Mouse (Mus musculus): ENCODE data around the gene Med20. TPM values are rescaled to one million over a fixed set of nuclear protein-coding genes. Genes with fewer than 3 reads are reported as not detected.

Gene Med20
- polyA plus RNA-seq, 1 experiment from 2014 or later, result 23.8 TPM

- no peak for TF ChIP-seq CTCF (IDR thresholded peaks at IDR 0.05; ENCODE audit: low read depth)
- TF ChIP-seq EP300 (optimal IDR thresholded peaks at IDR 0.05), result no peak
- no peak for DNase-seq (ENCODE audit: low spot score)
- no peak overlapping the region for H3K4me3 ChIP-seq (ENCODE audit: low read depth, low read length)
- no peak overlapping the region for H3K4me2 ChIP-seq (replicated peaks; ENCODE audit: low read depth)
- no peak overlapping the region for H3K27ac ChIP-seq (replicated peaks)
- H3K36me3 ChIP-seq (ENCODE audit: control insufficient read depth, insufficient read depth, low read length), result peaks cover 26% of the 10 kb centered on the region
- no peak for ATAC-seq (ENCODE audit: low FRiP score, low TSS enrichment)
- WGBS, result 91% methylated on average over 11 of the region's 11 CpGs
- H3K9ac ChIP-seq (ENCODE audit: low read length), result no peak overlapping the region
- peaks cover 3% of the 10 kb centered on the region; the same call in 1 of the 2 replicates for H3K4me1 ChIP-seq (replicated peaks; ENCODE audit: control insufficient read depth, insufficient read depth)
- H3K27me3 ChIP-seq (ENCODE audit: control insufficient read depth, insufficient read depth, low read length), result no peaks in the 10 kb centered on the region
- no peaks in the 10 kb centered on the region for H3K9me3 ChIP-seq (ENCODE audit: control insufficient read depth, low read length)
Measured at GRCm38 (mm10) chr17:47602289-47602688, 9.1 kb upstream of the Med20 start.

- Histone ChIP-seq H3K36me3 (ENCODE audit: control insufficient read depth, insufficient read depth, low read length) (peaks cover 16% of the 10 kb centered on the region), H3K4me1 (replicated peaks; ENCODE audit: control insufficient read depth, insufficient read depth) (no peaks in the 10 kb centered on the region), H3K27ac (replicated peaks) (no peak overlapping the region), H3K4me2 (replicated peaks; ENCODE audit: low read depth) (no peak overlapping the region), H3K9ac (ENCODE audit: low read length) (no peak overlapping the region), H3K9me3 (ENCODE audit: control insufficient read depth, low read length) (no peaks in the 10 kb centered on the region), H3K4me3 (ENCODE audit: low read depth, low read length) (no peak overlapping the region), H3K27me3 (ENCODE audit: control insufficient read depth, insufficient read depth, low read length) (no peaks in the 10 kb centered on the region)
- 70% methylated on average over 5 of the region's 5 CpGs for WGBS
- TF ChIP-seq EP300 (optimal IDR thresholded peaks at IDR 0.05) (no peak), CTCF (IDR thresholded peaks at IDR 0.05; ENCODE audit: low read depth) (peak; percentile 62)
- DNase-seq (ENCODE audit: low spot score), result no peak
- no peak for ATAC-seq (ENCODE audit: low FRiP score, low TSS enrichment)
Measured at GRCm38 (mm10) chr17:47606220-47606619, 5.2 kb upstream of the Med20 start.

GRCm38 (mm10) chr17:47609182-47609581 lies 2.2 kb upstream of the Med20 start:
- TF ChIP-seq EP300 (optimal IDR thresholded peaks at IDR 0.05), result no peak
- no peak for TF ChIP-seq CTCF (IDR thresholded peaks at IDR 0.05; ENCODE audit: low read depth)
- H3K36me3 ChIP-seq (ENCODE audit: control insufficient read depth, insufficient read depth, low read length), result peaks cover 3% of the 10 kb centered on the region
- no peak for DNase-seq (ENCODE audit: low spot score)
- 92% methylated on average over 4 of the region's 4 CpGs for WGBS
- H3K4me1 ChIP-seq (replicated peaks; ENCODE audit: control insufficient read depth, insufficient read depth), result 0 out of 2 replicates have a peak, but pooled peaks cover 4% of the 10 kb centered on the region
- H3K4me2 ChIP-seq (replicated peaks; ENCODE audit: low read depth), result no peak overlapping the region
- no peak for ATAC-seq (ENCODE audit: low FRiP score, low TSS enrichment)
- H3K4me3 ChIP-seq (ENCODE audit: low read depth, low read length), result no peak overlapping the region
- H3K27me3 ChIP-seq (ENCODE audit: control insufficient read depth, insufficient read depth, low read length), result no peaks in the 10 kb centered on the region
- no peaks in the 10 kb centered on the region for H3K9me3 ChIP-seq (ENCODE audit: control insufficient read depth, low read length)
- H3K27ac ChIP-seq (replicated peaks), result no peak overlapping the region
- H3K9ac ChIP-seq (ENCODE audit: low read length), result no peak overlapping the region

GRCm38 (mm10) chr17:47611661-47611982 lies 240 bp downstream of the Med20 start:
- DNase-seq (ENCODE audit: low spot score), result no peak
- Histone ChIP-seq H3K27me3 (ENCODE audit: control insufficient read depth, insufficient read depth, low read length) (no peaks in the 10 kb centered on the region), H3K27ac (replicated peaks) (peak overlapping the region; percentile 79), H3K4me2 (replicated peaks; ENCODE audit: low read depth) (peak overlapping the region; percentile 91), H3K4me1 (replicated peaks; ENCODE audit: control insufficient read depth, insufficient read depth) (0 out of 2 replicates have a peak, but pooled peaks cover 4% of the 10 kb centered on the region), H3K9me3 (ENCODE audit: control insufficient read depth, low read length) (no peaks in the 10 kb centered on the region), H3K9ac (ENCODE audit: low read length) (peak overlapping the region; percentile 70), H3K4me3 (ENCODE audit: low read depth, low read length) (peak overlapping the region; percentile 58), H3K36me3 (ENCODE audit: control insufficient read depth, insufficient read depth, low read length) (peaks cover 5% of the 10 kb centered on the region)
- no peak for ATAC-seq (ENCODE audit: low FRiP score, low TSS enrichment)
- TF ChIP-seq CTCF (IDR thresholded peaks at IDR 0.05; ENCODE audit: low read depth), result no peak
- WGBS, result 0% methylated on average over 13 of the region's 13 CpGs

GRCm38 (mm10) chr17:47614018-47614417 lies 2.6 kb downstream of the Med20 start:
- Histone ChIP-seq H3K4me3 (ENCODE audit: low read depth, low read length) (no peak overlapping the region), H3K27ac (replicated peaks) (no peak overlapping the region), H3K9me3 (ENCODE audit: control insufficient read depth, low read length) (no peaks in the 10 kb centered on the region), H3K4me2 (replicated peaks; ENCODE audit: low read depth) (no peak overlapping the region), H3K27me3 (ENCODE audit: control insufficient read depth, insufficient read depth, low read length) (no peaks in the 10 kb centered on the region), H3K4me1 (replicated peaks; ENCODE audit: control insufficient read depth, insufficient read depth) (0 out of 2 replicates have a peak, but pooled peaks cover 4% of the 10 kb centered on the region), H3K9ac (ENCODE audit: low read length) (no peak overlapping the region), H3K36me3 (ENCODE audit: control insufficient read depth, insufficient read depth, low read length) (peaks cover 17% of the 10 kb centered on the region)
- TF ChIP-seq EP300 (optimal IDR thresholded peaks at IDR 0.05) (no peak), CTCF (IDR thresholded peaks at IDR 0.05; ENCODE audit: low read depth) (peak; percentile 71)
- no peak for ATAC-seq (ENCODE audit: low FRiP score, low TSS enrichment)
- WGBS, result 83% methylated on average over 1 of the region's 1 CpGs
- peak; percentile 53 for DNase-seq (ENCODE audit: low spot score)

- Histone ChIP-seq H3K4me2 (replicated peaks; ENCODE audit: low read depth) (no peak overlapping the region), H3K27me3 (ENCODE audit: control insufficient read depth, insufficient read depth, low read length) (no peaks in the 10 kb centered on the region), H3K9ac (ENCODE audit: low read length) (no peak overlapping the region), H3K4me1 (replicated peaks; ENCODE audit: control insufficient read depth, insufficient read depth) (0 out of 2 replicates have a peak, but pooled peaks cover 4% of the 10 kb centered on the region), H3K9me3 (ENCODE audit: control insufficient read depth, low read length) (no peaks in the 10 kb centered on the region), H3K27ac (replicated peaks) (no peak overlapping the region), H3K4me3 (ENCODE audit: low read depth, low read length) (no peak overlapping the region), H3K36me3 (ENCODE audit: control insufficient read depth, insufficient read depth, low read length) (peaks cover 22% of the 10 kb centered on the region)
- TF ChIP-seq EP300 (optimal IDR thresholded peaks at IDR 0.05), result no peak
- ATAC-seq (ENCODE audit: low FRiP score, low TSS enrichment) (no peak), DNase-seq (ENCODE audit: low spot score) (peak; percentile 7)
- WGBS, result 95% methylated on average over 8 of the region's 8 CpGs
Measured at GRCm38 (mm10) chr17:47616119-47616518, 4.7 kb downstream of the Med20 start.
